Mouse (Mus musculus): Measurements from ENCODE around the gene Baz2a.

DNA sequence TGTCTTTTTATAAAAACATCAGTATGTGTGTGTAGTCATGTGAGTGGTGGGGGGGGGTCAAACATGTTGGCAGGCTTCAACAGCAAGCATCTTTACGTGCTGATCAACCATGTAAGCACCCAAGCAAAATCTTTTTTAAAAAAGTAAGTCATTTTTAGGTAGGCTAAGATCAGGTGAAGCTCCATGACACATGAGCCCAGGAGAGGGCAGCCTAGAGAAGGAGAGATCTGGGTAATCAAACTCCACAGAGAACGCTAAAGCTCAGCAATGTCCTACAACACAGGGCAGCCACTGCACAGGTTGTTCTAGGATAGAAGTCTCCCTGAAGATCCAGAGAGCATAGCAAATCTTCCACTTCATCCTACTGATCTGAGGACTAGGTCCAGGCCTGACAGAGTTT, 50.8 kb downstream of the Baz2a start:
- no peak for TF ChIP-seq CTCF (IDR thresholded peaks at IDR 0.05; ENCODE audit: extremely low read depth, insufficient read length, insufficient replicate concordance, low read depth, low read length)
- TF ChIP-seq POLR2A (IDR thresholded peaks at IDR 0.05; ENCODE audit: low read depth, low read length): no peak

Measured in small intestine, adult 2 months (tissue).